Mouse (Mus musculus) adrenal gland, postnatal 4 days (tissue): ENCODE results near the gene Armh3. TPM values are rescaled to one million over a fixed set of nuclear protein-coding genes. Genes with fewer than 3 reads are reported as not detected.
"Not testable (repeated sequence)": the region's sequence is repeated elsewhere in the genome, so short reads cannot be mapped to it uniquely, and the experiment has no call there.

ENCODE experiments used
- DNase-seq, 2 experiments: peaks; one replicate each; pipeline ENCODE4 v3.0.0; 2021 to 2022; ENCODE audit warnings: low spot score in 2 of 2, mixed read lengths in 2 of 2
- total RNA-seq, 2 experiments: library from RNA; stranded (reverse); gene quantifications; 2 replicates each; pipeline ENCODE4 v1.2.3; 2021

The Armh3 gene
- total RNA-seq, 2 experiments from 2014 or later: 21.6 to 21.9 TPM

DNA sequence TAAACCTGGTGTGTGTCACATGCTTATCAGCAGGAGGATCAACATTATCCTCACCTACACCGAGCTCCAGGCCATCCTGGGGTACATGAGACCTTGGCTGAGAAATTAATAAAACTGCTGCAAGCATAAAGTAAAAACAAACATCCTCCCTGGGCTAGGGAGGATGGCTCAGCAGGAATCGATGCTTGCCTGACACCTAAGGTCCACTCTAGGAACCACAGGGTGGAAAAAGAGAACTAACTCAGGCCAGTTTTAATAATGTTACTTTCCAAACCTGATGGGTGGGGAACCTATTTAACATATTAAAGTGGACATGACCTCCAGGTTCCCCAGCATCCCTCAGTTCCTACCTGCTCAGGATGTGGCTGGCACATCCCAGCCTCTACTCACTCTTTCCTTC, 167.6 kb downstream of the Armh3 start:
- DNase-seq: no peak

DNA sequence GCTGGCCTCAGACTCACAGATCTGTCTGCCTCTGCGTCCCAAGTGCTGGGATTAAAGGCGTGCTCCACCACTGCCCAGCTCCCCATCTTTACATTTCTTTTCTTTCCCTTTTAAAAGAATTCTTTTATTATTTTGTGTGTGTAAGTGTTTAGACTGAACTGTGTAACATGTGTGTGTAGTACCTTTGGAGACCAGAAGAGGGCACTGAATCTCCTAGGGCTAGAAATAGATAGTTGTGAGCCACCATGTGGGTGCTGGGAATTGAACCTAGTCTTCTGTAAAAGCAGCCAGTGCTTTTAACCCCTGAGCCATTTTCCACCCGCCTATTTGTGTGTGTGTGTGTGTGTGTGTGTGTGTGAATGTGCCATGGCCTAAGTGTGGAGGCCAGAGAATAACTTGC, 170.6 kb downstream of the Armh3 start:
- no peak for DNase-seq

DNA sequence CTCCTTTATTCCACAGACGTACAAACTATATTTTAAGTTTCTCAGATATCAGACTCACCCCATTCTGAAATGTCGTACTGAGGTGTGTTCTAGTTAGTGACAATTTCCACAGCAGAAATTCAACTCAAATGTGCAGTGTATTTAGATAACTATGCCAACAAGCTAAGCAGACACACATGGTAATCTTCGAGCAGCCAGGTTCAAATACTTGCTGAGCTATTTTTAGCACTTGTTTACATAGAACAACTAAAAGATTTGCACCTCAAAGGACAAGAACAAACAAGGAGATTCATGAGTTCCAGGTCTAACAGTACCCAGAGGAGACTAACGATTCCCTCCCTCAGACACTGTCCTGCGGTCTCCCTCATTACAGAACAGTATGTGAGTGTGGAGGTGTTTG, 171.2 kb downstream of the Armh3 start:
- DNase-seq: no peak

DNA sequence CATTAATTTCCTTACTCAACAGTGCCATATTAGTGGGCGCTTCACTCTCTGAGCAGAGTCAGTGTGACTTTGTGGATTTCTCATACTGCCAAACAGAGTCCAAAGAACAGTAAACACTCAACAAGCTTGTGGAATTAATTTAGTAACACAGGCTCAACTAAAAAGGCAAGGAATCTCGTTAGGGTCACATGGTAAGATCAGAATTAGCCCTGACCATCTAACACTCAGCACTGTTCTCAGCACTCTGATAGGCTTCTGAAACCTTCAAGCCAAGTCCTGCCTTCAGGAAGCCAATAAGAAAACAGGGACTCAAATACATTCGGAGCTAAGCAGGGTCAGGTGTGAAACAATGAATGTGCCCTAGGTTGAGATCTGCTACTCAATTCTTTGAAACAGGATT, 172.1 kb downstream of the Armh3 start:
- no peak for DNase-seq

DNA sequence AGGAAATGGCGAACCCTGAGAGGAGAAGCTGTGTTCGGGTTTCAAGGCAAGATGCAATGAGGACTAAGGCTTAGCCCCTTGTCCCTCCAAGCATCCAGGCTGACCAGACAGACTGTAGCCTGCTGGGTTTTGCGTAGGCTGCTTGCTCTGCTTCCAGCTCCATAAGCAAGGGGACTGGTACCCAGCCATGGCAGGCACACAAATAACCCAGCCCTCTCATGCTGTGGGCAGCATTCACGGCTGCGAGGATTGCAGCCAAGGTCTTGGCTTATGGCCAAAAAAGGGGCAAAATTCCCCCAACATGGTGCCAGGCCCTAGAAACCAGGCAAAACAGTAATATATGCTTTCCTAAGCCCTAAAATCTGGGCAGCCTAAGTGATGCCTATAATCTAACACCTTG, 176.5 kb downstream of the Armh3 start:
- no peak for DNase-seq

DNA sequence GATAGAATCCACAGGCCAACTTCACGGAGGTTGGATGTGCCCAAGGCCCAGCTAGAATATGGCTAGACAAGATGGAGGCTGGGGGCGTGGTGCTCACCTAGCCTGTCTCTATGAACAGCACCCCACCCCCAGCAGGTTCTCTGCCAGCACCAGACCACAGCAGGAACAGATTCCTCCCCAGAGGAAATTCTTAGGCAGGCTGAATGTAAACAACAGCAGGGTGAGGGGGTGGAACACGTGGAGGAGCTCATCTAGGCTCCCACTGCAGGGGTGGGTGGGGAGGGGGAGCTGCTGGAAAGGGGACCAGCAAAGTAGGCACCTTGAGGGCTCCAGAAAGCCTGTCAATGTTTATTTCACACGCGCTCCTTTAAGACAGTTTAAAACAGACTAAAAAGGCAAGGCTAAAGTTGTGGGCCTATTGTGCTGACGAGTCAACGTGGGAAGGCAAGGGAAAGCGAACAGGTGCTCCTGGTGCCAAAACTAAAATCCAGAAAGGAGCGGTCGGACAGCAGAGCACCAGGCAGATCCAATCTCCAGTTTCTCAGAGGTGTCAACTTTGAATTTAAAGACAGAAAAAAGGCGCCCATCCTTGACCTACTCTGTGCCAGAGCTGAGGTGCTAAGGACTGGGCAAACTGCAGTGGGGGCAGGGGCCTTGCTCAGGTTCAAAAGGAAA, 180.3 kb downstream of the Armh3 start:
- DNase-seq: no peak

DNA sequence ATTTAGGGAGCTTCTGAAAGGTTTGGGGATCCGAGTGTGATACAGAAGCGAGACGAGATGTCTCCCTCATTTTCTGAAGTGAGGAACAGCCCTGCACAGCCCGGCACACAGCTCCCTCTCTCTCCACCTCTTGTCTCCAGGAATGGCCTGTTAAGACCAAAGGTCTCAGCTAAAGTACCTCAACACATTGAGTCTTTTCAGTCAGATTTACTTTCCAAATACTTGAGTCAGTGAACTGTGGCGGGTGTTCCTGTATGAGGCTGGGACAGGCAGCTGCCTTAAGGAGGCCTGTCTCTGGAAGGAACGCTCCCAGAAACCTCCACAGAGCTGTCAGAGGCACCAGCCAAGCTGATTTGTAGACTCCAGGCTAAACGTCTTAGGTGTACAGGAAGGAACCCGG, 181.6 kb downstream of the Armh3 start:
- DNase-seq: no peak

DNA sequence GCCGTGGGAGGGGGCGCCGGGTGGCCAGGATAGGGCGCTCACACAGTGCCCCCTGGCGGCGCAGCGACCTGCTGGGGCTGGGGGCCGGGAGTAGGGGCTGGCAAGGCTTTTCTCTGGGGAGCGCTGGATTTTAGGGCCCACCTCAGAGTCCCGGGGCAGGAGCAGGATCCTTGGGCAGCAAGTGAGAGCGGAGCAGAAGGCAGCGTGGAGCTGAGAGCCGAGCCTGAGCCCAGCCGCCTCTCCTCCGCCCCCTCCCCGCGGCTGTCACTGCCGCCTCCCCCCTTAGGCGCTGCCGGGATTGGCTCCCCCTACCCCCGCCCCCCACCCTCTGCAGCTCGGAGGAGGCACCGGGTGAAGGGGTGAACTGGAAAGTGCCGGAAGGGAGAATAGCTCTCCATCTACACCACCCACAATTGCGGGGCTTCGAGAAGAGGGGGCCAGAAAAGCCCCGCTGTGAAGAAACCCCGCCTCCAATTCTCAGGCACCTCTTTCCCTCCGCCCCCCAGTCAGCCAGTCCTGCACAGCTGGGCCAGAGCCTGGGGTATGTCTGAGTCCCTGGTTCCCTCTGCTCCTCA, 182.4 kb downstream of the Armh3 start, which contains the start of gene Kcnip2:
Kcnip2 (minus strand) TSS at position 231 of the 575 bp plus-strand sequence.
- no peak for DNase-seq

DNA sequence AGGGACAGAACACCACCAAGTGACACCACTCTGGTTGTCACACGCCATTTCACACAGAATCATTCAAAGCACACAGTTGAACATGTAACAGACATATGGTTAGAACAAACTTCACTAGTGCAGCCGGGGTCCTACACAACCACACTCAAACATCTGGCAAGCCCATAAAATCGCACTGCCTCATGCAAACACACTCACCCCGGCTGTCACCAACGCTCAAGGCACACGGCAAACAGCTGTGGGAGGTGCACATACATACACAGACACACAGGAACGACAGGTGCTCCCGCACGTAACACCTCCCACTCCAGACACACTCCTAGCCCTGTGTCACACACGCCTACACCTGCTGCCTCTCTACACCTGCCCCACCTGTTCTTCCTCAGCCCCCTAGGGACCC, 183.1 kb downstream of the Armh3 start:
- DNase-seq: no peak

DNA sequence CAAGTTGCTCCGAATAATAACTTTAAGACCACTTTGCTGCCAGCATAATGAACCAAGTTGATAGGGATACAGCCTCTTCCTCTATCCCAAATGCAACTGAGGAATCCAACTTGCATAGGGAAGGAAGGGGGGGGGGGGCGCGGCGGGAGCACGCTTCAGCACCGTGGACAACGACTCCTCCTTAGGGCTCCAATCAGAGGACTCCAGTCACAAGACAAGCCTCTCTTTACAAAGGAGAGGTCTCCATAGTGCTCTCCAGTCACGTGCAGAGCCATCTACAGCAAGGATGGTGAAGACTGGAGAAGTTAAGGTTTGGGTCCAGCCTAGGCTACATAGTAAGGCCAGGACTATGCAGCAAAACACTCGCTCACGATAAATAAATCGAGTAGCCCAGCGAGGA, 184.5 kb downstream of the Armh3 start:
- no peak for DNase-seq

DNA sequence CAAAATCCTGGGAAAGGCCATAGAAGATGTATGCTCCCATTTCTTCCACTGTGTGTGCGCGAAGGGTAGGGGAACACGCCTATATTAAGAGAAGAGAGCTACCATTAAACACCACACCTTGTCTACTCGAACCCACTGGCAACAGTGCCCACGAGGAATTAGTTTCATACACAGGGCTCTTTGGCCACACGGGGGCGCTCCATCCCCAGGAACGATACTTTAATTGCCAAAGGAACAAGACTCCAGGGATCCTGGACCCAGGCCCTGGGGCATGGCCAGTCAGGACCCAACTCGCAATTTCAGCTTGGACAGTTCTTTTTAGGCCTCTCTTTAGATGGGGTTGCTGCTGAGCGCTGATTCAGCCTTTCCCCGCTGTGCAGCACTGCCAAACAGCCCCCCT, 185.0 kb downstream of the Armh3 start:
- peak; percentile 67 to 83 for DNase-seq

DNA sequence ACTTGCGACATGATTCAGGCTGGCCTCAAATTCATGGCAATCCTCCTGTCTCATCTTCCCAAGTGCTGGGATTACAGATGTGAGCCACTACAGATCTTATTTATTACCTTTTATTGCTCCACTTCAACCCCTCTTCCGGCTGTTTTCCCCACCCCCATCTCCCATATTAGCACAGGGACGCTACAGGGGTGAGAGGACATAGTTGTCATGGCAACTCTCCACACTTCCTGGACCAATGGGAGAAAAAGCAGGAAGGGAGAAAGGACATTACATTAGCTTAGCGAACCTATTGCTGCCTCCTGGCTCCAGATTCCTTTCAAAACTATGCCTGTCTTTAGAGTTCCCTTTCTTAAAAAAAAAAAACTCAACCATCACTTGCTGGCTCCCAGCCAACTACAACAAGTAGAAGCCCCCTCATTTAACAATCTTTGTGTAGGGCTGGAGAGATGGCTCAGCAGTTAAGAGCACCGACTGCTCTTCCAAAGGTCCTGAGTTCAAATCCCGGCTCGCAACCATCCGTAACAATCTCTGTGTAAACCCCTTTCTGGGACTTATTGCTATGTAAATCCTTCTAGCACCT, 185.5 kb downstream of the Armh3 start:
- no peak for DNase-seq

DNA sequence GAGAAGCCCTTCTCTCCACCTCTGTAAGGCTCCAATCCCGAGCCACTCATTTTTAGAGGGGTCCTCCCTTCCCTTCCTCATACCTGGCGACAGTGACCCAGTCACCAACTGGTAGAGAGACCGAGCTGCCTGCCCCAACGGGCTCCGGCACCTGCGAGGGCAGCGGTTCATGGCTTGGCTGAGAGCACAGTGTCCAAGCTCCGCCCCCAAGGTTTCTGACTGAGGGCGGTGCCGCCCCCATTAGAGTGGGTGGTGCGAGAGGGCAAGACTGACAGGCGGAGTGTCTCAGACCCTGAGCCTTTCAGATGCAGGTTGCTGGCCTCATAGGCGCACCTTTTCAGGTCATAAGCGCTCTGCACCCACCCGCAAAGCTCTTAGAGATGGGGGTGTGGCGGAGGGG, 186.2 kb downstream of the Armh3 start:
- peak in 1 of 2 experiments; percentile 47 for DNase-seq

DNA sequence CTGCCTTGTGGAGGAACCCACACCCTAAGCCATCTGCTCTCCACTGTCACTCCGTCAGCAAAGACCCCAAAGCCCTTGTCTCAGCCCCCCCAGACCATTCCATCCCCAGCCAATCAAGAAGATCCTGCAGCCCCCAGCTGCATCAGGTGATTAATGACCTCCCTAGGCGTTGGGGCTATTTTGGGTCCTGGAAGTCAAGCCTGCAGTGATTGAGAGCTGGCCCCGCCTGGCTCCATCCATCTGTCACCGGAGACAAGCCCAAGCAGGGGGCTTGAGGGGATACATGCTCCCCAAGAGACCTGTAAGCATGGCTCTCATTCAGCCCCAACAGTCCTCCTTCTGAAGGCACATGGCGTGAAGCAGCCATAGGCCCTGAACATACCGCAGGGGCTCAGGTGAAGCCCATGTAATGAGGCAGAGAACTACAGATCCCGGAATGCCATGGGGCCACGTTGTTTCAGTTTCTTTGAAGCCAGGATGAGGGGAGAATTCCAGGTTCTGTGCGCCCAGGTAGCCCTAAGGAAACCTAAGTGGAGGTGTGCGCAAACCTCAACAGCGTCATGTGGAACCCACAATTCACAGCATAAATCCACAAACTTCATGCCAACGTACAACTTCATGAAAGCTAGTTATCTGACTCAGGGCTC, 187.1 kb downstream of the Armh3 start:
- no peak for DNase-seq

DNA sequence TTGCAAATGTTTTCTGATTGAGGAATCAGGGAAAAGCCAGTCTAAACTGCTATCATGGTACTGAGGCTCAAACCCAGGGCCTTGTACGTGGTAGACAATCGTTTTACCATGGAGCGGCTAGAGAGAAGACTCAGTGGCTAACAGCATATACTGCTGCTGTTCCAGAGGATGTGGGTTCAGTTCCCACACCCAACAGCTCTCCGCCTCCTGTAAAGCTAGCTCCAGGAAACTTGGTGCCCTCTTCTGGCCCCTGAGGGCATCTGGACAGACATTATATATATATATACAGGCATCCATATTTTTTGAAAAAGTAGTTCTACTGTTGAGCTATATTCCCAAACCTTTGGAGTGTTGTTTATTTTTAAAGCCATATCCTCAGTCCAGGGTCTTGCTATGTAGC, 190.6 kb downstream of the Armh3 start:
- no peak for DNase-seq

DNA sequence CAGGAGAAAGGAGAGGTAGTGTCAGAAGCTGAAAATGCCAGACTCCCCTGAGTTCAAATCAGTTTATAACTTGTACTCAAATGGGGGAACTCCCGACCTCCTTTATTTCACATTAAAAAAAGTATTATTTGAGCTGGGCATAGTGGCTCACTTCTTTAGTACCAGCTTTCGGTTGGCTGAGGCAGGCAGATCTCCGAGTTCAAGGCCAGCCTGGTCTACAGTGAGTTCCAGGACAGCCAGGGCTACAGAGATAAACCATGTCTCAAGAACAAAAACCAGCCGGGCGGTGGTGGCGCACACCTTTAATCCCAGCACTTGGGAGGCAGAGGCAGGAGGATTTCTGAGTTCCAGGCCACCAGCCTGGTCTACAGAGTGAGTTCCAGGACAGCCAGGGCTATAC, 192.5 kb downstream of the Armh3 start:
- not testable (repeated sequence) for DNase-seq

DNA sequence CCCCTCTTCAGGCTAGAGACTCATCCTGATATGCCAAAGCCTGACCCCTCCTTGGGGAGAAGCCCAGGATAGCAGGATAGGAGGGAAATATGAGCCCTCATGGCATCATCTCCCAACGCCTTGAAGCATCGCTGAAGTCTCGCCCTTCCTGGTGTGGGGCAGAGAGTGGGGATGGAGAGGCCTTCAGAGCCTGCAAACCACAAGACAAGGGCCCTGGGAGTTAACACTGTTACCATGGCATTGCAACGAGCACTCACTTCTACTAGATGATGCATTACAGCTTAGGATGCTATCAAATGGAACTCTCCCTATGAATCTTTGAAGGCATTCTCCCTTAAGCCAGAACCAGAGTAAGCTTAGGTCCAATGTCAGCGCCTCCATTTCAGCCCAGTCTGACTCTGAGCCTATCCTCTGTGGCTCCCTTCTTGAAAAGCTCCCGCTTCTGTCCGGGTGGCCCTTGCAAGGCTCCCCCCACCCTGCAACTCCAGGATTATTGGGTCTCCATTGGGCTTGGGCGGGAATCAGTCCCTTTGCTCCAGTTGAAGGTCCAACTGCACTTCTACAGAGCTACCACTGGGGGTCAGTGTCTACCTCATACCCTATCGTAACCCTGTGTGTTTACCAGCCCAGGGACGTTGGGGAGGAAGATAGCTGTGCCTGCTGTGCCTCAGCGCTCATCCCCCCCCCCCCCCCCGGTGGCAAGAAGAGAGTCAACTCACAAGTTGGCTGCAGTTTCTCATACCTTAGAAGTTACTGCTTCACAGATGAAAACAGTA, 193.5 kb downstream of the Armh3 start:
- DNase-seq: no peak

DNA sequence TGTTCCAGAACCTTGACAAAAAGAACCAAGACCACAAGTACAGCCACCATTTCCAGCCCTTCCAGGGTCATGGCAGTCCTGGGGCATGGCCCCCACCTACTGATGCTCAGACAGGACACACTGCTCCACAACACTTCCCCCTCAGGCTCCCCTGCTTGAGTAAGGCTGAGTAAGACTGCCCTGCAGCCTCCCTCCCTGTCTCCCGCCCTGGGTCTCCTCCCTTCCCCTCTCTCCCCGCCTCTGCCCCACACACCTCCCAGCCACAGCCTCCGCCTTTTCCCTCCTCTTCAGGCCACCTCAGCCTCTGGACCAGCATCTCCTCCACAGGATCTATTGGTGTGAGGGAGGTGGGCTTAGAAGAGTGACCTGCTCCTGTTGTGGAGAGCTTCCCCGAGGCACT, 194.9 kb downstream of the Armh3 start:
- DNase-seq: no peak

DNA sequence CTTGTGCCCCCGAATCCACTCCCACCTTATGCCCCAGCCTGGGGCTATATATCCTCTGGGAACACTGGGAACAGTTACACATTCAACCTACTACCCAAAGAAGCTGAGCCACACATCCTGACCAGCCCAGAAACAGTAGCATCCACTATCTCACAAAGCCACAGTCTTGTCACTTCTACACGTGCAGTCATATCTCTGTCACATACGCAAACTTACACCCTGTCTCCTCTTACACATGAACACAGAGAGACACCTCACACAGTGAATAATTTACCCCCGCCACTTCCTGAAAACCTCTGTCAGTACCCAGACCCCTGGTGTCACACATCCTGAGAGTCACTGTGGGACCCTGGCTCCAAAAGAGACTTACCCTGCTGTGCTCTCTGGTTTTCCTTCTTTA, 195.6 kb downstream of the Armh3 start:
- DNase-seq: no peak

DNA sequence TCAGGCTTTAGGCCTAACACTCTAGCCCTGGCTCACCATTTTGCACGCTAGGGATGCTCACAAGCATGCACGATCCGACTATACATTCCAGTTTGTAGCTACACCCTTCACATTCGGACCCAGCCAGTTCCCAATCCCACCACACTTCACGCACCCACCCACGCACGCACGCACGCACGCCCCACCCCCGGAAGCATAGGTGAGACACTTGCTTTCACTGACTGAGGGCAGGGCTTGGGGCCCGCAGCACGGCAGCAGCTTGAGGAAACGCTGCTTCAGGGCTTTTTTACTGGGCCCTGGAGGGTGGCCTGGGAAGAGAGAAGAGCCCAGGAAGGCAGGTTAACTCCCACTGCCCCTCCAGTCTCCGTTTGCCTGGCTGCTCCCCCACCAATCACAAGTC, 201.4 kb downstream of the Armh3 start:
- no peak for DNase-seq

DNA sequence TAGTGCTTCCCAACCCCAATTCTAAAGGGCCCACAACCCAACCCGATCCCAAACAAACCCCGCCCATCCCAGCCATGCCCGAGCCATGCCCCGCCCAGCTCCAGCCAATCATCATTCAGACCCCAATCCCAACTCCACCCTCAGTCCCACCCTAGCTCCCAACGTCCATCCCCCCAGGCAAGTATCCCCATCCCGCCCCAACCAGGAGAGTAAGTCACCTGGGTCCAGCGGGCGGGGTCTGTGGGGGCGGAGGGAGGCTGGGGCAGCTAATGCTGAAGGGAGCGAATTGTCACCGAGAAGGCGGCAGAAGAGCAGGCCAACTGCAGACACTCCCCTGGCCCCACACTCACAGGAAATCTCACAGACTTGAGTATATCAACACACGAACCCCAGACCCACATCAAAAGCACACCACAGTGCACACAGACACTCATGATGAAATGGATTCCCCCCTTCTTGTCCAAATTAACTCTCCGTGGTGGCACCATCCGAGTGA, 202.2 kb downstream of the Armh3 start:
- no peak for DNase-seq
